Mouse (Mus musculus): ENCODE results near the gene Ccdc187. TPM values are rescaled to one million over a fixed set of nuclear protein-coding genes. Genes with fewer than 3 reads are reported as not detected.

Gene Ccdc187
- polyA plus RNA-seq, 1 experiment from 2014 or later = not detected

DNA sequence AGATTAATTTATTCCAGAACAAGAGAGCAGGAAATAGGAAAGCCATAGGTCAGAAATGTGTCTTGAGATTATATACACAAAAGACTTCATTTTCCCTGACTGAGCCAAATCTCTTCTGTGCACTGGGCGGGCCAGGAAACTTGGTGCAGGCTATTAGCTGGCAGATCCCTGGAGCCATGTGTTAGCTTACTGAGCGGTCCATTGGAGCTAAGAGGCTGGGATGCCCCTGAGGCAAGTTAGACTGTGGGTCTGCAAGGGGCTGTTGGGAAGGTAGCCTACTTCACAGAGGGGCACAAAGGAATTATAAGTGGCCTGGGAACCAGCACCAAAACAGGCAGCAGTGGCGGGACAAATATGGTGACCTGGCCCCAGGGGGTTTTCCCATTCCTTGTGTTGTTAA, 53.5 kb downstream of the Ccdc187 start:
- ATAC-seq (ENCODE audit: insufficient read depth, low FRiP score, low TSS enrichment) = no peak
- H3K9ac ChIP-seq (ENCODE audit: low read length) = no peak overlapping the region
- no peak overlapping the region for H3K4me3 ChIP-seq (ENCODE audit: low read depth, low read length)
- WGBS = 74% methylated on average over 3 of the region's 3 CpGs
- no peak for DNase-seq (ENCODE audit: low spot score)
- no peaks in the 10 kb centered on the region for H3K9me3 ChIP-seq (ENCODE audit: control insufficient read depth, low read length)
- no peaks in the 10 kb centered on the region for H3K36me3 ChIP-seq (ENCODE audit: control insufficient read depth, insufficient read depth, low read length)
- H3K4me2 ChIP-seq (ENCODE audit: low read depth) = no peak overlapping the region
- no peak overlapping the region for H3K27ac ChIP-seq (ENCODE audit: low read depth, low read length)
- H3K27me3 ChIP-seq (ENCODE audit: control insufficient read depth, insufficient read depth, low read length) = no peaks in the 10 kb centered on the region
- H3K4me1 ChIP-seq (ENCODE audit: control insufficient read depth, insufficient read depth, low read length) = peaks cover 11% of the 10 kb centered on the region

DNA sequence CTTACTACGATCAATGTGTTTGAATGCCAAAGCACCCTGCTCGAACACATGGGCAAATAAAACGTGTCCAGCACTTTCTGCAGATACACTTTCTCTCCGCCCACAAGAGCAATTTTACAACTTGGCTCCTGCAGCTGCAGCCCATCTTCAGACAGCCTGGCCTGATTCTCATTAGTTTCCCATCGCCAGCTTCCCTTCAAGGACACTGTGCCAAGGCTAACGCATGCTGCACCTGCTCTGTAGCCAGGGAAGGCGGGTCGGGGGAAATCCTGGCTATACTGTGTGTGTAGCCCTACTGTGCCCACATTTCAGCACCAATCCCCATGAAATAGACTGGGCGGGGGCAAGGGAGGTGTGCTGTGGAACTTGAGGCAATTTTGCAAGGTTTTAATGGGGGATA, 54.0 kb downstream of the Ccdc187 start:
- DNase-seq (ENCODE audit: low spot score) = no peak
- H3K36me3 ChIP-seq (ENCODE audit: control insufficient read depth, insufficient read depth, low read length) = no peaks in the 10 kb centered on the region

DNA sequence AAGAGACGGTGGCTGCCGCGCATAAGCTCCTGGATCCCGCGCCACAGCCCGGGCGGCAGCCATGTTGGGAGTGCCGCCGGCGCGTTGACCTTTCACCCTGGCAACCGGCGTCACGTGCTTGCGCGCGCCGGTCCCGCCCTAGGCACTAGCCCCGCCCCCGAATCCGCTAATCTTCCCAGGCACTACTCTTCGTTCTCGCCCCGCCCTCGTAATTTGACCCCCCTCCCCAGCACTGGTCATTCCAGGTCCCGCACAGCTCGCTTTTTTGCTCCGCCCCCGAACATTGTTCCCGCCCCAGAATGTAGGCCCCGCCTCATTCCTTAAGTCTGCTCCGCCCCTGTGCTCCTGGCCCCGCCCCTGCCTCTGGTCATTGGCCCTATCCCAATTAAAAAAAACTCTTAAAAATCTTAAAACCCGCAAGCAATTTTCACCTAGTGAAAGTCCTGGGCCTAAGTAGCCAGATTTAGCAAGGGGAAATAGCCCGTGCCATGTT, 57.0 kb downstream of the Ccdc187 start, which contains the start of gene Qsox2:
TSS of gene Qsox2 (minus strand) at position 236 of the 493 bp plus-strand sequence.
- WGBS = 2% methylated on average over 25 of the region's 36 CpGs
- Histone ChIP-seq H3K27me3 (ENCODE audit: control insufficient read depth, insufficient read depth, low read length) (no peaks in the 10 kb centered on the region), H3K9me3 (ENCODE audit: control insufficient read depth, low read length) (no peaks in the 10 kb centered on the region), H3K4me3 (ENCODE audit: low read depth, low read length) (peak within 1 kb of the TSS; percentile 94), H3K27ac (ENCODE audit: low read depth, low read length) (peak within 1 kb of the TSS; percentile 73; the same call in 1 of the 2 replicates), H3K4me2 (ENCODE audit: low read depth) (peak within 1 kb of the TSS; percentile 88), H3K9ac (ENCODE audit: low read length) (peak within 1 kb of the TSS; percentile 91), H3K4me1 (ENCODE audit: control insufficient read depth, insufficient read depth, low read length) (peaks cover 16% of the 10 kb centered on the region), H3K36me3 (ENCODE audit: control insufficient read depth, insufficient read depth, low read length) (no peaks in the 10 kb centered on the region)
- ATAC-seq (ENCODE audit: insufficient read depth, low FRiP score, low TSS enrichment) = peak; percentile 83
- peak; percentile 95 for DNase-seq (ENCODE audit: low spot score)

More for the DNA sequence above, 54.0 kb downstream of the Ccdc187 start:
- WGBS = 55% methylated on average over 9 of the region's 9 CpGs
- Histone ChIP-seq H3K27ac (ENCODE audit: low read depth, low read length) (no peak overlapping the region), H3K27me3 (ENCODE audit: control insufficient read depth, insufficient read depth, low read length) (no peaks in the 10 kb centered on the region), H3K4me3 (ENCODE audit: low read depth, low read length) (no peak overlapping the region), H3K9me3 (ENCODE audit: control insufficient read depth, low read length) (no peaks in the 10 kb centered on the region), H3K9ac (ENCODE audit: low read length) (no peak overlapping the region), H3K4me1 (ENCODE audit: control insufficient read depth, insufficient read depth, low read length) (peaks cover 11% of the 10 kb centered on the region), H3K4me2 (ENCODE audit: low read depth) (no peak overlapping the region)
- ATAC-seq (ENCODE audit: insufficient read depth, low FRiP score, low TSS enrichment) = no peak

DNA sequence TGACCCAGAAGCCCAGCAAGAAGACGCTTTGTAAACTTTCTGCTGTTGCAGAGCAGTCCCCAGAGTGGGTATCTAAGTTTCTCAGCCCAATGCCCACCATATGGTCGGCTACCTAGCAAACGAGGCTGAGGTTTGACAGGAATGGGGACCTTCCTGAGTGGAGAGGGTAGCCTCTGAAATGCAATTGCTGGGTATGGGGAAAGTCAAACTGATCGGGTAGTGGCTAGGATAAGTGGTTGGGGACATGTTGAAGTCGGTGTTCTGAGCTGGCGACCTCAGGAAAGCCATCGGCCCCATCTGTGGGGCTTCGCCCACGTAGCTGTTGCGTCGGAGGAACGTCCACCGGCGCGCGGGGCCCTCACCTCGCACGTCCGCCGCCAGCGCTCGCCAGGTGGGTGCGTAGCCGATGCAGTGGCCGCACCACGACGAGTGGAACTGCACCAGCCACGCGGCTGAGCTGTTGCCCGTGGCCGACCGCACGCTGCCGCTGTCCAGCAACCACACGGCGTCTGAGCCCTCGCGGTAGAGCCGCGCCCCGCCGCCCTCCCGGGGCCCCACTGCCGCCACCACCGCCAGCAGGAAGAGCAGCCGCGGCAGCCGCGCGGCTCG, 57.6 kb downstream of the Ccdc187 start:
- Histone ChIP-seq H3K4me2 (ENCODE audit: low read depth) (peak overlapping the region; percentile 88), H3K4me3 (ENCODE audit: low read depth, low read length) (peak overlapping the region; percentile 94), H3K9ac (ENCODE audit: low read length) (peak overlapping the region; percentile 91), H3K36me3 (ENCODE audit: control insufficient read depth, insufficient read depth, low read length) (no peaks in the 10 kb centered on the region), H3K27ac (ENCODE audit: low read depth, low read length) (peak overlapping the region; percentile 73; the same call in 1 of the 2 replicates), H3K27me3 (ENCODE audit: control insufficient read depth, insufficient read depth, low read length) (no peaks in the 10 kb centered on the region), H3K4me1 (ENCODE audit: control insufficient read depth, insufficient read depth, low read length) (peaks cover 16% of the 10 kb centered on the region), H3K9me3 (ENCODE audit: control insufficient read depth, low read length) (no peaks in the 10 kb centered on the region)
- DNase-seq (ENCODE audit: low spot score) (no peak), ATAC-seq (ENCODE audit: insufficient read depth, low FRiP score, low TSS enrichment) (peak; percentile 48; the same call in 1 of the 2 replicates)
- WGBS = under 1% methylated on average over 45 of the region's 51 CpGs

DNA sequence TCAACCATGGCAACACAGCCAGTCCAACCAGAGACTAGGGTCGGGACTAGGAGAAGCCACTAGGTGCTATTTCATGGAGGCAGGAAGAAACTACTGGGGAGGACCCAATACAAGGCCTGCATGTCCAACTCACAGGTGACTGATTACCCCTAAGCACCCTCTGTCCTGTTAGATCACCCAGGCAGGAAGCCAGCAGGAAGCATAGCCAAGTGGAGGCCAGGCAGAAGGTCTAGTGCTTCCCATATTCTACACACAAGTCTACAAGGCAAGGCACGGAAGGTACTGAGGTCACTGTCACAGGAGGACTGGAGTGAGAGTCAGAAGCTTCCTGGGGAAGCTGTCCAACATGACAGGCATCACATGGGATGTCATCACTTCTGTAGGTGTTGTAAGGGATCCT, 59.6 kb downstream of the Ccdc187 start:
- no peaks in the 10 kb centered on the region for H3K36me3 ChIP-seq (ENCODE audit: control insufficient read depth, insufficient read depth, low read length)
- no peak overlapping the region for H3K9ac ChIP-seq (ENCODE audit: low read length)
- H3K4me3 ChIP-seq (ENCODE audit: low read depth, low read length) = no peak overlapping the region
- ATAC-seq (ENCODE audit: insufficient read depth, low FRiP score, low TSS enrichment) (no peak), DNase-seq (ENCODE audit: low spot score) (no peak)
- peaks cover 11% of the 10 kb centered on the region for H3K4me1 ChIP-seq (ENCODE audit: control insufficient read depth, insufficient read depth, low read length)
- H3K27ac ChIP-seq (ENCODE audit: low read depth, low read length) = no peak overlapping the region
- H3K4me2 ChIP-seq (ENCODE audit: low read depth) = no peak overlapping the region
- H3K27me3 ChIP-seq (ENCODE audit: control insufficient read depth, insufficient read depth, low read length) = no peaks in the 10 kb centered on the region
- H3K9me3 ChIP-seq (ENCODE audit: control insufficient read depth, low read length) = no peaks in the 10 kb centered on the region
- 81% methylated on average over 2 of the region's 2 CpGs for WGBS

DNA sequence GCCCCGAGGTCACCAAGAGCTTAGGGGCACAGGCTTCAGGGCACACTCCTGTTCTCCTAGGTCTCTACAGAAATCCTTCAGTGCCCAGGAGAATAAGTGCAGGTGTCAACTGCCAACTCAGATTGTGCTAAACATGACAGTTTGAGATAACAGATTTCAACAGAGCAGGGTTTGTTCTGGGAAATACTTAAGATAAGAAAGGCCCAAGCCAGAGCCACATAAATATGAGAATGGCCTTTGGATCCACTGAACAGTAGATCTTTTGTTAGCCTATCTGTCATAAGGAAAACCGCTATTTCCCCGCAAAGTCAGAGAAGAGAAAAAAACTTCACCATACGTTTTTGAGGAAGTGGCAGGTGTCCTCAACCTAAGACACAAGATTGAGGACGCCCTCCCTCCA, 60.1 kb downstream of the Ccdc187 start:
- H3K4me2 ChIP-seq (ENCODE audit: low read depth) = no peak overlapping the region
- no peak for ATAC-seq (ENCODE audit: insufficient read depth, low FRiP score, low TSS enrichment)
- no peak overlapping the region for H3K4me3 ChIP-seq (ENCODE audit: low read depth, low read length)
- no peak overlapping the region for H3K27ac ChIP-seq (ENCODE audit: low read depth, low read length)
- no peak overlapping the region for H3K9ac ChIP-seq (ENCODE audit: low read length)
- H3K27me3 ChIP-seq (ENCODE audit: control insufficient read depth, insufficient read depth, low read length) = no peaks in the 10 kb centered on the region
- no peaks in the 10 kb centered on the region for H3K36me3 ChIP-seq (ENCODE audit: control insufficient read depth, insufficient read depth, low read length)
- WGBS = 83% methylated on average over 5 of the region's 5 CpGs
- H3K9me3 ChIP-seq (ENCODE audit: control insufficient read depth, low read length) = no peaks in the 10 kb centered on the region
- H3K4me1 ChIP-seq (ENCODE audit: control insufficient read depth, insufficient read depth, low read length) = peaks cover 11% of the 10 kb centered on the region
- no peak for DNase-seq (ENCODE audit: low spot score)

DNA sequence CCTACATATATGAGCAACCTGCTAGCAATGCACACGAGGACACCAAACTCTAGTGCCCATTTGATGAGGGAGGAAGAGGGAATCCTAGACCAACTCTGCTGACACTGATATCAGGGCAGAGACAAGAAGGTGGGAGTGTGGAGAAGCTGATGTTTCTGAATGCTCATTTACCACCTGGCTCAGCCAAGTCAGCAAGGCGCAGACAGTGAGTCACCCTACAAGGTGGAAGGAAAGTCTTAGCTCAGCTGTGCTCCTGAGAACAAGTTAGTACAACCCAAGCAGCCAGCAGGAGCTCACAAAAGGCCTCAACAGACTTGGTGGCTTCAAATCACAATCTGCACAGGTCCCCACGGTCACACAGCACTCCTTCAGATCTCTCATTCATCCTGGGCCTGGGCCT, 63.0 kb downstream of the Ccdc187 start:
- Histone ChIP-seq H3K27ac (ENCODE audit: low read depth, low read length) (no peak overlapping the region), H3K9me3 (ENCODE audit: control insufficient read depth, low read length) (no peaks in the 10 kb centered on the region), H3K4me1 (ENCODE audit: control insufficient read depth, insufficient read depth, low read length) (peaks cover 10% of the 10 kb centered on the region), H3K9ac (ENCODE audit: low read length) (no peak overlapping the region), H3K4me2 (ENCODE audit: low read depth) (no peak overlapping the region), H3K27me3 (ENCODE audit: control insufficient read depth, insufficient read depth, low read length) (no peaks in the 10 kb centered on the region), H3K36me3 (ENCODE audit: control insufficient read depth, insufficient read depth, low read length) (no peaks in the 10 kb centered on the region), H3K4me3 (ENCODE audit: low read depth, low read length) (no peak overlapping the region)
- DNase-seq (ENCODE audit: low spot score) (no peak), ATAC-seq (ENCODE audit: insufficient read depth, low FRiP score, low TSS enrichment) (no peak)
- WGBS = 79% methylated on average over 3 of the region's 3 CpGs

DNA sequence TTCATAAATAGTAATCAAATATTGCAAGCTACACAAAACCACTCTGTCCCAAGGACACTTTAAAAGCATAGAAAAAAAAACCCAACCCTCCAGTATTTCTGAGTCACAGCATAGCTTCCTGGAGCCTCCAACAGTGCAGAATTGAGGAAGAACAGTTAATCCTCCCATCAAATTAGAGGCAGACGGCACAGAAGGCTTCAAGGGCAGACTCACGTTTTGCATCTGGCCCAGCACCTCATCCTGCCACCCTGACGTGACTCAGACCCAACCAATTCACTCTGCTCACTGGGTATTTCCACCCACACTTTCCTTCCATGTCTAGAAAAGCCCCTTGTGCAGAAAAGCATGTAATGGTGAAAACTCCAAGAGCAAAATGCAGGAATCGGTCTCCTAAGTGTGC, 64.1 kb downstream of the Ccdc187 start:
- no peak overlapping the region for H3K4me2 ChIP-seq (ENCODE audit: low read depth)
- no peak overlapping the region for H3K9ac ChIP-seq (ENCODE audit: low read length)
- H3K36me3 ChIP-seq (ENCODE audit: control insufficient read depth, insufficient read depth, low read length) = no peaks in the 10 kb centered on the region
- DNase-seq (ENCODE audit: low spot score) (no peak), ATAC-seq (ENCODE audit: insufficient read depth, low FRiP score, low TSS enrichment) (no peak)
- 57% methylated on average over 4 of the region's 4 CpGs for WGBS
- H3K27me3 ChIP-seq (ENCODE audit: control insufficient read depth, insufficient read depth, low read length) = no peaks in the 10 kb centered on the region
- no peak overlapping the region for H3K27ac ChIP-seq (ENCODE audit: low read depth, low read length)
- H3K4me3 ChIP-seq (ENCODE audit: low read depth, low read length) = no peak overlapping the region
- H3K4me1 ChIP-seq (ENCODE audit: control insufficient read depth, insufficient read depth, low read length) = peaks cover 5% of the 10 kb centered on the region
- H3K9me3 ChIP-seq (ENCODE audit: control insufficient read depth, low read length) = no peaks in the 10 kb centered on the region

DNA sequence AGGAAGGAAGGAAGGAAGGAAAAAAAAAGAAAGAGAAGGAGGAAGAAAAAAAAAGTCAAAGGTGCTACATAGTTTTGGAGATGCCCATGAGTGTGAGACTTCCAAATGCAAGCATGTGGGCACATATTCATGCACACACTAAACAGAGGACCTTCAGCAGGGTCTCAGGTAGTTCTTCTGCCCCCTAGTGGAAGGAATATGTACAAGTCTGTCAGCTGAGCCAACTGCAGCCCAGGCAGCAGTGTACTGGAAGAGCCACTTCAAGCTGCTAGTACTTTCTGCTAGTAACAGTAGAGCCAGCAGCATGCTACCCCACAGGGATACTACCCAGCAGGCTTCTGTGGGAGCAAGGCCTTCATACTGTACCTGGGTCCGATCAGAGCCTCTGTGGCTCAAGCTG, 66.6 kb downstream of the Ccdc187 start:
- DNase-seq (ENCODE audit: low spot score) (peak; percentile 46), ATAC-seq (ENCODE audit: insufficient read depth, low FRiP score, low TSS enrichment) (no peak)
- WGBS = 73% methylated on average over 1 of the region's 1 CpGs
- H3K4me2 ChIP-seq (ENCODE audit: low read depth) = no peak overlapping the region
- H3K27ac ChIP-seq (ENCODE audit: low read depth, low read length) = no peak overlapping the region
- H3K36me3 ChIP-seq (ENCODE audit: control insufficient read depth, insufficient read depth, low read length) = no peaks in the 10 kb centered on the region; the same call in 1 of the 2 replicates
- no peaks in the 10 kb centered on the region for H3K9me3 ChIP-seq (ENCODE audit: control insufficient read depth, low read length)
- H3K27me3 ChIP-seq (ENCODE audit: control insufficient read depth, insufficient read depth, low read length) = no peaks in the 10 kb centered on the region
- H3K4me1 ChIP-seq (ENCODE audit: control insufficient read depth, insufficient read depth, low read length) = no peaks in the 10 kb centered on the region
- no peak overlapping the region for H3K9ac ChIP-seq (ENCODE audit: low read length)
- H3K4me3 ChIP-seq (ENCODE audit: low read depth, low read length) = no peak overlapping the region
